Mouse (Mus musculus) liver, embryonic 14.5 days (tissue): ENCODE measurements around the gene Olfr1. TPM values are rescaled to one million over a fixed set of nuclear protein-coding genes. Genes with fewer than 3 reads are reported as not detected.

Experiments
- ATAC-seq: fragments of 200-750 bp; cut with Nextera tagmentation; 2 replicates; pipeline ENCODE4 v1.8.0; 2017; ENCODE audit warnings: moderate number of reproducible peaks, mild to moderate bottlenecking, moderate library complexity; ENCODE audit not compliant: insufficient read depth
- DNase-seq, 3 experiments: peaks; one replicate each; pipeline ENCODE4 v3.0.0-alpha.2; 2012 to 2013; ENCODE audit warnings: low read depth in 3 of 3, low spot score in 3 of 3
- H3K27ac ChIP-seq: fragments of 300-500 bp; sonication (generic); 2 replicates; pipeline ENCODE4 v1.5.1; 2014; ENCODE audit warnings: moderate library complexity, mild to moderate bottlenecking, control low read depth, inconsistent platforms
- H3K27me3 ChIP-seq: fragments of 300-500 bp; sonication (generic); 2 replicates; pipeline ENCODE4 v1.6.1; 2014; ENCODE audit warnings: mild to moderate bottlenecking, low read length, moderate library complexity; ENCODE audit not compliant: control insufficient read depth, insufficient read depth
- H3K36me3 ChIP-seq: fragments of 300-500 bp; sonication (generic); replicated peaks from 2 replicates; pipeline ENCODE4 v1.6.1; 2014; ENCODE audit warnings: low read depth; ENCODE audit not compliant: control insufficient read depth, insufficient read depth
- H3K4me1 ChIP-seq, 2 experiments: fragments of 200-500 bp in 1 of 2; fragments of 300-500 bp in 1 of 2; sonication (generic) in 1 of 2; replicated peaks; 2 replicates each; pipeline ENCODE4 v1.6.1; 2012 to 2014; ENCODE audit warnings: antibody characterized with exemption in 1 of 2, inconsistent platforms in 1 of 2, low read length in 1 of 2; ENCODE audit not compliant: control insufficient read depth in 2 of 2, insufficient read depth in 2 of 2
- H3K4me2 ChIP-seq: fragments of 300-500 bp; sonication (generic); 2 replicates; pipeline ENCODE4 v1.6.1; 2014; ENCODE audit warnings: low read depth, mild to moderate bottlenecking, control low read depth, moderate library complexity
- H3K4me3 ChIP-seq, 2 experiments: fragments of 200-500 bp in 1 of 2; fragments of 300-500 bp in 1 of 2; sonication (generic) in 1 of 2; 2 replicates each; pipeline ENCODE4 v1.5.1; 2012 to 2014; ENCODE audit warnings: low read depth in 2 of 2, low read length in 2 of 2, mild to moderate bottlenecking in 2 of 2, control low read depth in 1 of 2, inconsistent platforms in 1 of 2, moderate library complexity in 1 of 2; ENCODE audit not compliant: insufficient read depth in 1 of 2
- H3K9ac ChIP-seq: fragments of 300-500 bp; sonication (generic); replicated peaks from 2 replicates; pipeline ENCODE4 v1.6.1; 2014; ENCODE audit warnings: mild to moderate bottlenecking, control low read depth, moderate library complexity
- H3K9me3 ChIP-seq: fragments of 300-500 bp; sonication (generic); 2 replicates; pipeline ENCODE4 v1.6.1; 2016; ENCODE audit warnings: low read length, mixed read lengths; ENCODE audit not compliant: control insufficient read depth
- CTCF ChIP-seq: IDR thresholded peaks from 2 replicates; pipeline ENCODE4 v1.5.1; 2016; ENCODE audit warnings: antibody characterized with exemption, low read depth, control low read depth
- EP300 ChIP-seq: IDR thresholded peaks from 2 replicates; pipeline ENCODE4 v1.6.1; 2016; ENCODE audit warnings: antibody characterized with exemption, low read depth
- WGBS: fragments of 180-500 bp; shearing (Covaris S2); extraction: QIAGEN DNeasy Blood & Tissue Kit; methylation state at CpG from one replicate; pipeline ENCODE4 v1.1.7; 2014; ENCODE audit not compliant: insufficient replicate concordance; 5-methylcytosine and 5-hydroxymethylcytosine counted together
- polyA plus RNA-seq, 2 experiments: library from polyadenylated mRNA; depleted of rRNA in 1 of 2; stranded (reverse) in 1 of 2; unstranded in 1 of 2; fragments of >200 nt; fragmentation: Nextera tagmentation in 1 of 2; extraction: Ambion mirVana in 1 of 2; gene quantifications; 2 replicates each; pipeline versions ENCODE4 v1.2.1 to v1.2.3; 2012 to 2014

Olfr1 gene
- polyA plus RNA-seq (2012; rRNA removed) (not detected in 2 replicates), polyA plus RNA-seq (2014; fragmentation: Nextera tagmentation; extraction: Ambion mirVana) (not detected in 2 replicates)

GRCm38 (mm10) chr11:73399514-73399913 is at the start of gene Olfr1:
Gene Olfr1 (minus strand): TSS chr11:73399614.
- no peak for DNase-seq

DNA sequence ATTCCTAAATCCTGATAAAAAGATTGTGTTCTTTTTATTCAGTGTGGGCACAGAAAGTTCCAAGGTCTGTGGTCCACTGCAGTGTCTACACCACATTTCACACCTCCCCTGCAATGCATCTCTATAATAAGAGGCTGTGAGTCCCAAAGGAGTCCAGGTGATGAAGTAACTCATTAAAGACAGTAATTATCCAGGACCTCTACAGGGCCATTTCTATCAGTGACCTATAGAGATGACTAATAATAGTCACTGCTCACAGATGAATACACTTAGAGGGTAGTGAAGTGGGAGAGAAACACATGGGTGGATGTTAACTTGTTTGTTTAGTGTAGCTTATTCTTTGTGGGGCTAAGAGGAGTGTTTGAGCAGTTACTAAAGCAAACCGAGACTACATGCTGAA is 29.0 kb upstream of the Olfr1 start, which contains the start of gene Olfr378:
Olfr378 (minus strand) TSS at position 101 of the 400 bp plus-strand sequence.
- H3K27ac ChIP-seq, result no peak within 1 kb of the TSS
- no peaks in the 10 kb centered on the region for H3K36me3 ChIP-seq
- no peak within 1 kb of the TSS for H3K4me2 ChIP-seq
- 66% methylated on average over 1 of the region's 1 CpGs for WGBS
- ATAC-seq (no peak), DNase-seq (no peak)
- H3K27me3 ChIP-seq, result no peaks in the 10 kb centered on the region
- no peaks in the 10 kb centered on the region for H3K4me1 ChIP-seq
- no peak within 1 kb of the TSS for H3K4me3 ChIP-seq
- TF ChIP-seq CTCF (no peak), EP300 (no peak)
- H3K9me3 ChIP-seq, result no peaks in the 10 kb centered on the region
- H3K9ac ChIP-seq, result no peak within 1 kb of the TSS

More at GRCm38 (mm10) chr11:73399514-73399913, at the start of gene Olfr1:
- H3K27me3 ChIP-seq, result no peaks in the 10 kb centered on the region
- H3K36me3 ChIP-seq, result no peaks in the 10 kb centered on the region
- H3K4me2 ChIP-seq, result no peak within 1 kb of the TSS
- H3K4me3 ChIP-seq, result no peak within 1 kb of the TSS
- no peak for ATAC-seq
- TF ChIP-seq EP300 (no peak), CTCF (no peak)
- H3K9ac ChIP-seq, result no peak within 1 kb of the TSS
- no peaks in the 10 kb centered on the region for H3K9me3 ChIP-seq
- H3K27ac ChIP-seq, result no peak within 1 kb of the TSS
- no peaks in the 10 kb centered on the region for H3K4me1 ChIP-seq

DNA sequence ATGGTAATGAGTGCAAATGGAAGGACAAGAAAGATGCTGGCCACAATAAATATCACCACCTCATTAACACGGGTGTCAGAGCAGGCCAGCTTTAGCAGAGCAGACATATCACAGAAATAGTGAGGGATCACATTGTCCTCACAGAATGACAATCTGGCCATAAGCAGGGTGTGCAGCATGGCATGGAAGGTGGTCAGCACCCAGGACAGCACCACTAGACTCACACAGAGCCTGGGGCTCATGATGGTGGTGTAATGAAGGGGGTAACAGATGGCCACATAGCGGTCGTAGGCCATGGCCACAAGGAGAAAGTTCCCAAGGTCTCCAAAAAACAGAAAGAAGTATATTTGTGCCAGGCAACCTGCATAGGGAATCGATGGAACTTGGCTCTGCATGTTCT is 4.0 kb downstream of the Olfr1 start:
- H3K36me3 ChIP-seq, result no peaks in the 10 kb centered on the region
- H3K4me3 ChIP-seq, result no peak overlapping the region
- H3K27me3 ChIP-seq, result no peaks in the 10 kb centered on the region
- no peak for DNase-seq
- WGBS, result 51% methylated on average over 4 of the region's 4 CpGs
- no peak overlapping the region for H3K27ac ChIP-seq
- ATAC-seq, result no peak
- no peaks in the 10 kb centered on the region for H3K9me3 ChIP-seq
- no peaks in the 10 kb centered on the region for H3K4me1 ChIP-seq
- no peak overlapping the region for H3K9ac ChIP-seq
- TF ChIP-seq EP300 (no peak), CTCF (no peak)
- H3K4me2 ChIP-seq, result no peak overlapping the region

DNA sequence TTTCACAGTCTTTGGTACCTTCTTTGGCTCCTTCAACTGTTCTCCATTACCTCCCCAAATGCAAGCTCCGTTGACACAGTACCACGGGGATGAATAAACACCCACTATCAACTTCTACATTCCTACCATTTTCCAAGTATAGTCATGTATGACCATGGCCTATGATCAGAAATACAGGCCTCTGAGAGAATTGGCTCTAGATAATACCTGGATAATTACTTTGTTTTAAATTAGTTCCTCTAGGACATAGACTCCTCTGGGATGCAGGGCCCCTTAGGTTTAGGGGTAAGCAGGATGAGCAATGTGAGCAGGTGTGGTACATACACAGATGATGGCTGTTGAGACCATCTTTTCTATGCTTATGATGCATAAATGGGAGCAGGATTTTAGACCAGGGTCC is 28.5 kb downstream of the Olfr1 start, which contains the start of gene Olfr376:
Olfr376 (plus strand) TSS at position 301 of the 400 bp plus-strand sequence.
- DNase-seq, result no peak
- no peaks in the 10 kb centered on the region for H3K4me1 ChIP-seq
- ATAC-seq, result no peak
- no peaks in the 10 kb centered on the region for H3K36me3 ChIP-seq
- no peak within 1 kb of the TSS for H3K9ac ChIP-seq
- no peak within 1 kb of the TSS for H3K4me2 ChIP-seq
- no peak within 1 kb of the TSS for H3K4me3 ChIP-seq
- no peaks in the 10 kb centered on the region for H3K27me3 ChIP-seq
- H3K9me3 ChIP-seq, result no peaks in the 10 kb centered on the region
- no peak for TF ChIP-seq EP300
- TF ChIP-seq CTCF, result no peak
- 69% methylated on average over 2 of the region's 2 CpGs for WGBS
- no peak within 1 kb of the TSS for H3K27ac ChIP-seq

GRCm38 (mm10) chr11:73350483-73350882 is 48.9 kb downstream of the Olfr1 start, which contains the start of gene Olfr20:
Gene Olfr20 (plus strand): TSS chr11:73350783.
- no peak within 1 kb of the TSS for H3K4me2 ChIP-seq
- H3K27ac ChIP-seq, result no peak within 1 kb of the TSS
- no peaks in the 10 kb centered on the region for H3K9me3 ChIP-seq
- no peaks in the 10 kb centered on the region for H3K27me3 ChIP-seq
- ATAC-seq, result no peak
- H3K36me3 ChIP-seq, result no peaks in the 10 kb centered on the region
- no peak for TF ChIP-seq CTCF
- no peak for TF ChIP-seq EP300
- H3K9ac ChIP-seq, result no peak within 1 kb of the TSS
- DNase-seq, result no peak
- H3K4me3 ChIP-seq, result no peak within 1 kb of the TSS
- 27% methylated on average over 3 of the region's 3 CpGs for WGBS
- H3K4me1 ChIP-seq, result no peaks in the 10 kb centered on the region

Other genes starting within 250 kb of the Olfr1 start
- 0.05 and 0.08 TPM in 2 replicates for gene P2rx5, start 239.2 kb downstream of the Olfr1 start, polyA plus RNA-seq (2012; rRNA removed)
- 0.15 and 0.16 TPM in 2 replicates for gene P2rx5, start 239.2 kb downstream of the Olfr1 start, polyA plus RNA-seq (2014; fragmentation: Nextera tagmentation; extraction: Ambion mirVana)
- gene Emc6, start 222.6 kb downstream of the Olfr1 start, polyA plus RNA-seq (2012; rRNA removed), result 38.3 and 40.1 TPM in 2 replicates
- 80.3 and 83.7 TPM in 2 replicates for gene Emc6, start 222.6 kb downstream of the Olfr1 start, polyA plus RNA-seq (2014; fragmentation: Nextera tagmentation; extraction: Ambion mirVana)
- gene Tax1bp3, start 222.5 kb downstream of the Olfr1 start, polyA plus RNA-seq (2012; rRNA removed), result 10.8 and 11.6 TPM in 2 replicates
- 25.8 and 26.7 TPM in 2 replicates for gene Tax1bp3, start 222.5 kb downstream of the Olfr1 start, polyA plus RNA-seq (2014; fragmentation: Nextera tagmentation; extraction: Ambion mirVana)
- gene Ctns, start 200.6 kb downstream of the Olfr1 start, polyA plus RNA-seq (2012; rRNA removed), result 4.5 and 5.3 TPM in 2 replicates
- gene Ctns, start 200.6 kb downstream of the Olfr1 start, polyA plus RNA-seq (2014; fragmentation: Nextera tagmentation; extraction: Ambion mirVana), result 4.8 and 6.8 TPM in 2 replicates
- 1.6 and 2.0 TPM in 2 replicates for gene Shpk, start 200.2 kb downstream of the Olfr1 start, polyA plus RNA-seq (2012; rRNA removed)
- 1.5 and 2.4 TPM in 2 replicates for gene Shpk, start 200.2 kb downstream of the Olfr1 start, polyA plus RNA-seq (2014; fragmentation: Nextera tagmentation; extraction: Ambion mirVana)
- 0.03 TPM in 1 of 2 replicates, not detected in the other for gene Trpv1, start 165.3 kb downstream of the Olfr1 start, polyA plus RNA-seq (2012; rRNA removed)
- gene Trpv1, start 165.3 kb downstream of the Olfr1 start, polyA plus RNA-seq (2014; fragmentation: Nextera tagmentation; extraction: Ambion mirVana), result not detected in 2 replicates
- gene Trpv3, start 132.2 kb downstream of the Olfr1 start, polyA plus RNA-seq (2012; rRNA removed), result 0.01 TPM in 2 replicates
- 0.03 TPM in 1 of 2 replicates, not detected in the other for gene Trpv3, start 132.2 kb downstream of the Olfr1 start, polyA plus RNA-seq (2014; fragmentation: Nextera tagmentation; extraction: Ambion mirVana)
- gene Aspa, start 70.0 kb downstream of the Olfr1 start, polyA plus RNA-seq (2012; rRNA removed), result 1.6 and 2.2 TPM in 2 replicates
- 2.5 and 3.2 TPM in 2 replicates for gene Aspa, start 70.0 kb downstream of the Olfr1 start, polyA plus RNA-seq (2014; fragmentation: Nextera tagmentation; extraction: Ambion mirVana)
- 0.12 TPM in 2 replicates for gene Gm49340, start 69.9 kb downstream of the Olfr1 start, polyA plus RNA-seq (2012; rRNA removed)
- not detected in 2 replicates for gene Gm49340, start 69.9 kb downstream of the Olfr1 start, polyA plus RNA-seq (2014; fragmentation: Nextera tagmentation; extraction: Ambion mirVana)
- 1.3 and 2.0 TPM in 2 replicates for gene Spata22, start 69.9 kb downstream of the Olfr1 start, polyA plus RNA-seq (2012; rRNA removed)
- gene Spata22, start 69.9 kb downstream of the Olfr1 start, polyA plus RNA-seq (2014; fragmentation: Nextera tagmentation; extraction: Ambion mirVana), result 0.64 and 1.0 TPM in 2 replicates
- 0.31 and 0.47 TPM in 2 replicates for gene Olfr20, start 48.8 kb downstream of the Olfr1 start, polyA plus RNA-seq (2012; rRNA removed)
- gene Olfr20, start 48.8 kb downstream of the Olfr1 start, polyA plus RNA-seq (2014; fragmentation: Nextera tagmentation; extraction: Ambion mirVana), result 0.05 TPM in 1 of 2 replicates, not detected in the other
- not detected in 2 replicates for gene Olfr376, start 28.4 kb downstream of the Olfr1 start, polyA plus RNA-seq (2012; rRNA removed)
- not detected in 2 replicates for gene Olfr376, start 28.4 kb downstream of the Olfr1 start, polyA plus RNA-seq (2014; fragmentation: Nextera tagmentation; extraction: Ambion mirVana)
- gene Olfr378, start 28.9 kb upstream of the Olfr1 start, polyA plus RNA-seq (2012; rRNA removed), result not detected in 2 replicates
- gene Olfr378, start 28.9 kb upstream of the Olfr1 start, polyA plus RNA-seq (2014; fragmentation: Nextera tagmentation; extraction: Ambion mirVana), result not detected in 2 replicates
- gene Olfr380, start 57.9 kb upstream of the Olfr1 start, polyA plus RNA-seq (2012; rRNA removed), result not detected in 2 replicates
- gene Olfr380, start 57.9 kb upstream of the Olfr1 start, polyA plus RNA-seq (2014; fragmentation: Nextera tagmentation; extraction: Ambion mirVana), result not detected in 2 replicates
- not detected in 2 replicates for gene Olfr381, start 92.0 kb upstream of the Olfr1 start, polyA plus RNA-seq (2012; rRNA removed)
- gene Olfr381, start 92.0 kb upstream of the Olfr1 start, polyA plus RNA-seq (2014; fragmentation: Nextera tagmentation; extraction: Ambion mirVana), result not detected in 2 replicates
- not detected in 2 replicates for gene Olfr382, start 117.6 kb upstream of the Olfr1 start, polyA plus RNA-seq (2012; rRNA removed)
- not detected in 2 replicates for gene Olfr382, start 117.6 kb upstream of the Olfr1 start, polyA plus RNA-seq (2014; fragmentation: Nextera tagmentation; extraction: Ambion mirVana)
- gene Olfr385, start 193.4 kb upstream of the Olfr1 start, polyA plus RNA-seq (2012; rRNA removed), result not detected in 2 replicates
- not detected in 2 replicates for gene Olfr385, start 193.4 kb upstream of the Olfr1 start, polyA plus RNA-seq (2014; fragmentation: Nextera tagmentation; extraction: Ambion mirVana)
- not detected in 2 replicates for gene Olfr384, start 199.0 kb upstream of the Olfr1 start, polyA plus RNA-seq (2012; rRNA removed)
- not detected in 2 replicates for gene Olfr384, start 199.0 kb upstream of the Olfr1 start, polyA plus RNA-seq (2014; fragmentation: Nextera tagmentation; extraction: Ambion mirVana)